Mouse (Mus musculus): ENCODE measurements around the gene Alx3. TPM values are rescaled to one million over a fixed set of nuclear protein-coding genes. Genes with fewer than 3 reads are reported as not detected.

Gene Alx3
- total RNA-seq, 2 experiments from 2014 or later = 0.33 to 0.47 TPM

Other genes with a start within 250 kb of the Alx3 start
- gene Kcnc4, start 135.5 kb upstream of the Alx3 start, total RNA-seq (2021) = 10 to 100 TPM; 49.5 to 52.4 TPM
- 100 to 1,000 TPM; 288 to 297 TPM for gene Slc6a17, start 77.0 kb upstream of the Alx3 start, total RNA-seq (2021)
- gene Ubl4b, start 40.0 kb upstream of the Alx3 start, total RNA-seq (2021) = not detected
- not detected for gene Gm10961, start 36.3 kb downstream of the Alx3 start, total RNA-seq (2021)
- 10 to 100 TPM; 69.6 to 71.2 TPM for gene Strip1, start 36.7 kb downstream of the Alx3 start, total RNA-seq (2021)
- gene Ahcyl1, start 101.5 kb downstream of the Alx3 start, total RNA-seq (2021) = 100 to 1,000 TPM; 333 to 340 TPM
- gene Csf1, start 165.4 kb downstream of the Alx3 start, total RNA-seq (2021) = 10 to 100 TPM; 17.1 to 18.6 TPM

Data from layer of hippocampus, postnatal 25 days (tissue).